Mouse (Mus musculus): ENCODE results near the gene Lpgat1. TPM values are rescaled to one million over a fixed set of nuclear protein-coding genes. Genes with fewer than 3 reads are reported as not detected.

The Lpgat1 gene
- polyA plus RNA-seq, 1 experiment from 2014 or later, result 30.9 TPM

Other genes starting within 250 kb of the Lpgat1 start
- 19.0 and 21.2 TPM in 2 replicates for gene Dtl, start 142.3 kb upstream of the Lpgat1 start, polyA plus RNA-seq (2015; fragmentation: Nextera tagmentation; extraction: Ambion mirVana)
- 47.2 and 52.0 TPM in 2 replicates for gene Ints7, start 142.2 kb upstream of the Lpgat1 start, polyA plus RNA-seq (2015; fragmentation: Nextera tagmentation; extraction: Ambion mirVana)
- 18.6 and 20.0 TPM in 2 replicates for gene Nek2, start 103.6 kb downstream of the Lpgat1 start, polyA plus RNA-seq (2015; fragmentation: Nextera tagmentation; extraction: Ambion mirVana)
- gene Slc30a1, start 188.9 kb downstream of the Lpgat1 start, polyA plus RNA-seq (2015; fragmentation: Nextera tagmentation; extraction: Ambion mirVana), result 1.8 and 2.1 TPM in 2 replicates

All from midbrain, embryonic 13.5 days (tissue).